Mouse (Mus musculus) adipocyte (in vitro differentiated cells): ENCODE results near the gene Lpin2.
A peak's percentile ranks its signal among the peaks of the same experiment; 100 is the strongest.

ENCODE experiments used
- DNase-seq: peaks from one replicate; pipeline ENCODE4 v3.0.0-alpha.2; 2016; ENCODE audit warnings: low spot score

The Lpin2 gene

GRCm38 (mm10) chr17:71231998-71232397 lies 49.6 kb downstream of the Lpin2 start:
- no peak for DNase-seq

- no peak for DNase-seq
Observed at GRCm38 (mm10) chr17:71233210-71233609, 50.9 kb downstream of the Lpin2 start.

- DNase-seq: no peak
Observed at GRCm38 (mm10) chr17:71234041-71234594, 51.8 kb downstream of the Lpin2 start.

- DNase-seq: no peak
Observed at GRCm38 (mm10) chr17:71235229-71235958, 53.0 kb downstream of the Lpin2 start.

GRCm38 (mm10) chr17:71238494-71238893 lies 56.1 kb downstream of the Lpin2 start:
- no peak for DNase-seq

- DNase-seq: no peak
Observed at GRCm38 (mm10) chr17:71240811-71241210, 58.5 kb downstream of the Lpin2 start.

- DNase-seq: no peak
Observed at GRCm38 (mm10) chr17:71242666-71243065, 60.3 kb downstream of the Lpin2 start.

GRCm38 (mm10) chr17:71245133-71245532 lies 62.8 kb downstream of the Lpin2 start:
- DNase-seq: no peak

- DNase-seq: no peak
Observed at GRCm38 (mm10) chr17:71246022-71246421, 63.7 kb downstream of the Lpin2 start.

GRCm38 (mm10) chr17:71248963-71249362 lies 66.6 kb downstream of the Lpin2 start:
- no peak for DNase-seq

- DNase-seq: no peak
Observed at GRCm38 (mm10) chr17:71250046-71250445, 67.7 kb downstream of the Lpin2 start.

GRCm38 (mm10) chr17:71250819-71251600 lies 68.7 kb downstream of the Lpin2 start:
- no peak for DNase-seq

- DNase-seq: no peak
Observed at GRCm38 (mm10) chr17:71251601-71252001, 69.2 kb downstream of the Lpin2 start.

GRCm38 (mm10) chr17:71252101-71252500 lies 69.7 kb downstream of the Lpin2 start:
- DNase-seq: no peak

- DNase-seq: no peak
Observed at GRCm38 (mm10) chr17:71253391-71253790, 71.0 kb downstream of the Lpin2 start.

- no peak for DNase-seq
Observed at GRCm38 (mm10) chr17:71254106-71254505, 71.7 kb downstream of the Lpin2 start.

GRCm38 (mm10) chr17:71254736-71255135 lies 72.4 kb downstream of the Lpin2 start:
- peak; percentile 60 for DNase-seq

- DNase-seq: no peak
Observed at GRCm38 (mm10) chr17:71256068-71256615, 73.8 kb downstream of the Lpin2 start.

- DNase-seq: peak; percentile 68
Observed at GRCm38 (mm10) chr17:71256806-71257536, 74.6 kb downstream of the Lpin2 start.

GRCm38 (mm10) chr17:71259727-71260126 lies 77.4 kb downstream of the Lpin2 start:
- DNase-seq: no peak

- no peak for DNase-seq
Observed at GRCm38 (mm10) chr17:71260658-71261057, 78.3 kb downstream of the Lpin2 start.

GRCm38 (mm10) chr17:71263136-71263535 lies 80.8 kb downstream of the Lpin2 start:
- no peak for DNase-seq
